Mouse (Mus musculus) E14TG2a.4 (cell line): ENCODE results near the gene Gm17581.

ENCODE experiments used
- CTCF ChIP-seq: conservative IDR thresholded peaks from 2 replicates; pipeline ENCODE4 v1.5.1; 2014; ENCODE audit warnings: low read length
- NANOG ChIP-seq: IDR thresholded peaks from 2 replicates; pipeline ENCODE4 v1.6.1; 2014; ENCODE audit warnings: borderline replicate concordance, low read length, mixed read lengths
- POU5F1 ChIP-seq: IDR thresholded peaks from 2 replicates; pipeline ENCODE4 v1.6.1; 2014; ENCODE audit warnings: low read length, borderline replicate concordance

DNA sequence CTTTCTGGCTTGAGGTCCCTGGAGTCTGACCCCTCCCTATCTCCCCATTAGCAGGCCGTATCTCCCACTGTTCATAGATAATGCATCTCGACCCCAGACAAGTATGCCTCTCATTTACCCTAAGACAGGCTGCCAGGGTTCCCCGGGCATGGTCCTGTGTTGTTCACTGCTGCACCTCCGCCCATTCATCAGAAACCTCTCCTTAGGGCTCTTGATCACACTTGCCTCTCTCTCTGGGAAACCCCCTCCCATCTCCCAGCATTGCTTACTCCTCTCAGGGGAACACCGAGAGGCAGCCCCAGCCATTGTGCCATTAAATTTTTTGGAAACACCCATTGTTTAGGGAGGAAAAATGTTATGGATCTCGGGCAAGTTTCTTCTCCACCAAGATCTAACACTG is 42.3 kb upstream of the Gm17581 start:
- TF ChIP-seq CTCF (no peak), POU5F1 (no peak), NANOG (no peak)
